Mouse (Mus musculus): ENCODE results near the gene Scd2.

GRCm38 (mm10) chr19:44314871-44315414 is 21.5 kb downstream of the Scd2 start:
- TF ChIP-seq POLR2A (IDR thresholded peaks at IDR 0.05; ENCODE audit: low read depth, low read length) (no peak), CTCF (IDR thresholded peaks at IDR 0.05; ENCODE audit: extremely low read depth, insufficient read depth, insufficient read length, insufficient replicate concordance) (no peak)

All from spleen, adult 2 months (tissue).